Mouse (Mus musculus): ENCODE data around the gene Ppp2r5a.

GRCm38 (mm10) chr1:191439011-191439410, 35.9 kb upstream of the Ppp2r5a start:
- TF ChIP-seq POLR2A (IDR thresholded peaks at IDR 0.05; ENCODE audit: low read depth, low read length) (no peak), CTCF (IDR thresholded peaks at IDR 0.05; ENCODE audit: extremely low read depth, insufficient read length, insufficient replicate concordance, low read depth, low read length) (no peak)
